Mouse (Mus musculus): ENCODE data around the gene Dnajc21. TPM values are rescaled to one million over a fixed set of nuclear protein-coding genes. Genes with fewer than 3 reads are reported as not detected.

Gene Dnajc21
- polyA plus RNA-seq, 1 experiment from 2014 or later = 1.9 TPM

DNA sequence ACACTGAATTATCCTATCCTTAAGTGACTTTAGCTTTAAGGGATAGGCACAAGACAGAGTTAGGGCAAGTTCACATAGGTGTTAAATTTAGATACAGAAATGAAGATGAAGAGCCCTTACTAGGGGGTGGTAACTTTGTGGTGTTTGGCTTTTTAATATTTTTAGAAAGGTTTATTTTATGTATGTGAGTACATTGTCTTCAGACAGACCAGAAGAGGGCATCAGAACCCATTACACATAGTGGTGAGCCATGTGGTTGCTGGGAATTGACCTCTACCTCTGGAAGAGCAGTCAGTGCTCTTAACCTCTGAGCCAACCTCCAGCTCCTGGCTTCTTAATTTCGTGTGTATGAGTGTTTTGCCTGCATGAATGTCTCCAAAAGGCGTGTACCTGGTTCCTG is 16.9 kb upstream of the Dnajc21 start:
- 28% methylated on average over 2 of the region's 2 CpGs for WGBS (ENCODE audit: insufficient replicate concordance)
- no peak for ATAC-seq (ENCODE audit: low read depth)
- Histone ChIP-seq H3K4me2 (ENCODE audit: low read depth, low read length) (peak overlapping the region; percentile 87), H3K4me3 (ENCODE audit: low read depth, low read length) (peak overlapping the region; percentile 49), H3K9me3 (replicated peaks; ENCODE audit: control insufficient read depth, low read length) (no peaks in the 10 kb centered on the region), H3K4me1 (ENCODE audit: control insufficient read depth, low read depth, low read length) (peaks cover 10% of the 10 kb centered on the region), H3K27me3 (ENCODE audit: control insufficient read depth, insufficient read depth, low read depth, low read length) (no peaks in the 10 kb centered on the region), H3K9ac (ENCODE audit: low read depth, low read length) (peak overlapping the region; percentile 39), H3K36me3 (ENCODE audit: control insufficient read depth, insufficient read depth) (peaks cover 15% of the 10 kb centered on the region), H3K27ac (ENCODE audit: low read length) (peak overlapping the region; percentile 26; the same call in 1 of the 2 replicates)

DNA sequence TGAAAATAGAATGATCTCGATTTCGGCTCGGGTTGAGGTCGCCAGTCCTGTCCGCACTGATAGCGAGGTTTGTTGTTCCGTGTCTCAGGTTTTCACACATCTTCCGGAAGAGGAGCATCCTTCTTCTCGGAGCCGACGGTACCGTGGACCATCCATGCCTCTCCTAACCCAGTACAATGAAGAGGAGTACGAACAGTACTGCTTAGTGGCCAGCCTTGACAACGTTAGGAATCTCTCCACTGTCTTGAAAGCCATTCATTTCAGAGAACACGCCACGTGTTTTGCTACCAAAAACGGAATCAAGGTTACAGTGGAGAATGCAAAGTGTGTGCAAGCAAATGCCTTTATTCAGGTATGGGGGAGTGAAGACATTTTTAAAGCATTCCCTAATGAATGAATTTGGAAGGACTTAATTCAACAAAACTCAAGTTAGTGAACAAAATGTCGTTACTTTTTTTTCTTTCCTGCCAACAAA is 16.1 kb upstream of the Dnajc21 start:
- Histone ChIP-seq H3K4me3 (ENCODE audit: low read depth, low read length) (peak overlapping the region; percentile 87), H3K27me3 (ENCODE audit: control insufficient read depth, insufficient read depth, low read depth, low read length) (no peaks in the 10 kb centered on the region), H3K27ac (ENCODE audit: low read length) (peak overlapping the region; percentile 70), H3K4me2 (ENCODE audit: low read depth, low read length) (peak overlapping the region; percentile 87), H3K9me3 (replicated peaks; ENCODE audit: control insufficient read depth, low read length) (no peaks in the 10 kb centered on the region), H3K36me3 (ENCODE audit: control insufficient read depth, insufficient read depth) (peaks cover 15% of the 10 kb centered on the region), H3K4me1 (ENCODE audit: control insufficient read depth, low read depth, low read length) (peaks cover 10% of the 10 kb centered on the region), H3K9ac (ENCODE audit: low read depth, low read length) (peak overlapping the region; percentile 87)
- ATAC-seq (ENCODE audit: low read depth) = peak; percentile 16
- under 1% methylated on average over 18 of the region's 18 CpGs for WGBS (ENCODE audit: insufficient replicate concordance)

DNA sequence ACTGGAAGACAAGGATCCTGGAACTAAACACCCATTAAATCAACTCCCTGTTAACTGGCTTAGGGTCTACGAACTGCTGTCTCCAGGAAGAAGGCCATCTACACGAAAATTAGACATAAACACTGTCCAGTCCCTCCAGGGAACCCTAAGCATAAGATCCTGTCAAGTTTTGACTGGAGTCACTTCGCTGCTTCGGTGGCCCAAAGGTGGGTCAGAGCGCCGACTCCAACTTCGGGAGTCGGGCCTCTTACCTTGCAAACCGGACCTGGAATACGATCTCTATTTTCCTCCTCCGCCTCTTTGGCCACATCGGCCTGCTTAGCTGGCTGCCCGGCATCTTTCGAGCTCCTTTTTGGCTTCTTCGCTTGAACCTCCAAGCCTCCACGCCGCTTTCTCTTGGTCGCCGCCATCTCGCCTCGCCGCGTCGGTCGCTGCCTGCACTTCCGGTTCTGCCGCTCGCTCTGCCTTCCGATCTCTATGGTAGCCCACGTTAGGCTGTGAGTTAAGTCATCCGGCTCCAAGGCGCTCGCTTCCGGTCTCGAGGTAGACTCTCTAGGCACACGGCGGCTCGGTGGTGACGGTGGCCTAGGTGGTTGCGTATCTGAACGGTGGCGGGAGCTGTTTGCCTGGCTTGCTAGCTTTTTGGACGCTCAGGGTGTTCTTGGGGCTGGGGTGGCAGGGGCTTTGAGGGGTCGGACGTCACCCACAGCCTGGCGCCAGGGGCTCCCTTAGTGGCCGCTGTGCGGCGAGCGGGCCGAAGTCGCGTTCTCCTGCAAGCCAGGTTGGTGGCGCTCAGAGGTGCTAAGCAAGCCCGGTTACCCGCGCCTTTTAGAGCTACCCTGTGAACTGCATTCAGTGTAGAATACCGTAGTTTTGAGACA is 15.4 kb upstream of the Dnajc21 start, which contains the start of the genes Brix1 and Rad1:
TSS of gene Brix1 (minus strand) at position 464 of the 881 bp plus-strand sequence.
TSS of gene Rad1 (plus strand) at position 535 of the 881 bp plus-strand sequence.
- peak within 1 kb of the TSS; percentile 87 for H3K4me2 ChIP-seq (ENCODE audit: low read depth, low read length)
- H3K4me3 ChIP-seq (ENCODE audit: low read depth, low read length) = peak within 1 kb of the TSS; percentile 87
- H3K9ac ChIP-seq (ENCODE audit: low read depth, low read length) = peak within 1 kb of the TSS; percentile 87
- H3K36me3 ChIP-seq (ENCODE audit: control insufficient read depth, insufficient read depth) = peaks cover 19% of the 10 kb centered on the region
- H3K4me1 ChIP-seq (ENCODE audit: control insufficient read depth, low read depth, low read length) = peaks cover 10% of the 10 kb centered on the region
- no peaks in the 10 kb centered on the region for H3K27me3 ChIP-seq (ENCODE audit: control insufficient read depth, insufficient read depth, low read depth, low read length)
- H3K27ac ChIP-seq (ENCODE audit: low read length) = peak within 1 kb of the TSS; percentile 70
- ATAC-seq (ENCODE audit: low read depth) = peak; percentile 99
- no peaks in the 10 kb centered on the region for H3K9me3 ChIP-seq (replicated peaks; ENCODE audit: control insufficient read depth, low read length)
- under 1% methylated on average over 58 of the region's 58 CpGs for WGBS (ENCODE audit: insufficient replicate concordance)

DNA sequence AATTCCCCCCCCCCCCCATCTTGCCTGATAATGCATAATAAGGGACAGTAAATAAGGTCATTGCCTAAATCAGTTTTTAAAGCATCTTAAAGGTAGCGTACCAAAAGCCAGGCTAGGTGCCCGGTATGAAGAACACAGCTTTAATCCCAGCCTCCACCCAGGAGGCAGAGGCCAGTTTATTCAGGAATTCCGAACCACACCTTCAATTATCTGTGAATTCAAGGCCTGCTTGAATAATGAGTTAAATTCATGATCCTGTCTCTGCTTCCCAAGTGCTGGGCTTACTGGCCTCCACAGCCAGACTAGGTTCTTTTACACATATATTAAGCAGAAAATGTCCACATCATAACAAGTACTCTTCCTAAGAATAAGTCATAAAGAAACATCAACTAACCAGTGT is 625 bp upstream of the Dnajc21 start:
- H3K36me3 ChIP-seq (ENCODE audit: control insufficient read depth, insufficient read depth) = peaks cover 4% of the 10 kb centered on the region
- H3K27me3 ChIP-seq (ENCODE audit: control insufficient read depth, insufficient read depth, low read depth, low read length) = no peaks in the 10 kb centered on the region
- H3K27ac ChIP-seq (ENCODE audit: low read length) = peak overlapping the region; percentile 79; the same call in 1 of the 2 replicates
- 44% methylated on average over 3 of the region's 3 CpGs for WGBS (ENCODE audit: insufficient replicate concordance)
- H3K4me1 ChIP-seq (ENCODE audit: control insufficient read depth, low read depth, low read length) = peaks cover 5% of the 10 kb centered on the region
- H3K9ac ChIP-seq (ENCODE audit: low read depth, low read length) = peak overlapping the region; percentile 83; the same call in 1 of the 2 replicates
- H3K4me2 ChIP-seq (ENCODE audit: low read depth, low read length) = peak overlapping the region; percentile 97
- no peak for ATAC-seq (ENCODE audit: low read depth)
- H3K9me3 ChIP-seq (replicated peaks; ENCODE audit: control insufficient read depth, low read length) = no peaks in the 10 kb centered on the region
- H3K4me3 ChIP-seq (ENCODE audit: low read depth, low read length) = peak overlapping the region; percentile 84

DNA sequence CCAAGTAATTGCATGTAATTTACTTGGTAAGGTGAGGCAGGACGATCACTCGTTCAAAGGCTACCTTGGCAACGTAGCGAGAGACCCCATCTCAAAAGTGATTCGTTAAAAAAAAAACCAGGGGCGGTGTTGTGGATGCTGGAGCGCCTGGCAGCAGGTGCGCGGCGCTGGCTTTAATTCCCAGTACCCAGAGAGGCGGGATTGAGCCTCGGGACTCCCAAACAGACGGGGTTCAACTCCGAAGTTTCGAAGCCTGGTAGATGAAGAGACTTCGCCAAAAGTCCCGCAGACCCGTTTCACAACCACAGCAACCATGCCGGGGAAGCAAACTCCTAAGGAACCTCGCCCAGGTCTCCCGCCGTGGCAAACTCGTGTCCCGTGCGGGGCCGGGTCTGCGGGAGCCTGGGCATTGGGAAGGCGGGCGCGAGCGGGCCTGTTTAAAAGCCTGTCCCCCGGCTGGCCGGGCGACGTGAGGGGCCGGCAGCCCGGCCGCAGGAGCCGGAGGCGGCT is 620 bp downstream of the Dnajc21 start:
- H3K9ac ChIP-seq (ENCODE audit: low read depth, low read length) = peak overlapping the region; percentile 83

DNA sequence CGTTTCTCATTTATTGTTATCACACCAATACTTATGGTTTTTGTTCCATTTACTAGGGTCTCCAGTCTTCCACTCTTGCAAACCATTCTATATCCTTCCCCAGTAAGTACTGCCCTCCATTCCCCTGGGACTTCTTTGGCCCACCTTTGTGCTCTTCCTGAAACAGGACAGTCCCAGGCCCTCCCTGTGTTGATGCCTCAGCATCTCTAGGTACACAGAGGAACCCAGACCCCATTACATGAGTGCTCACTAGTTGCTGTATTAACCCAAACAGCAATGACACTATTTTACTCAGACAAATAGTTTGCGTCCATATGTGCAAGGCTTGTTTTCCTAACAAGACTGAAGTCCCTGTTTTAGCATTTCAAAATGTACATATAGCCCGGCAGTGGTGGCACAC is 1.6 kb downstream of the Dnajc21 start:
- H3K4me2 ChIP-seq (ENCODE audit: low read depth, low read length) = peak overlapping the region; percentile 97; the same call in 1 of the 2 replicates
- ATAC-seq (ENCODE audit: low read depth) = no peak
- no peaks in the 10 kb centered on the region for H3K36me3 ChIP-seq (ENCODE audit: control insufficient read depth, insufficient read depth)
- no peak overlapping the region for H3K4me3 ChIP-seq (ENCODE audit: low read depth, low read length)
- H3K9ac ChIP-seq (ENCODE audit: low read depth, low read length) = no peak overlapping the region
- peaks cover 5% of the 10 kb centered on the region for H3K4me1 ChIP-seq (ENCODE audit: control insufficient read depth, low read depth, low read length)
- H3K27me3 ChIP-seq (ENCODE audit: control insufficient read depth, insufficient read depth, low read depth, low read length) = no peaks in the 10 kb centered on the region
- 52% methylated on average over 3 of the region's 3 CpGs for WGBS (ENCODE audit: insufficient replicate concordance)
- no peaks in the 10 kb centered on the region for H3K9me3 ChIP-seq (replicated peaks; ENCODE audit: control insufficient read depth, low read length)
- no peak overlapping the region for H3K27ac ChIP-seq (ENCODE audit: low read length)

More for the DNA sequence above, 620 bp downstream of the Dnajc21 start:
- no peaks in the 10 kb centered on the region for H3K36me3 ChIP-seq (ENCODE audit: control insufficient read depth, insufficient read depth)
- under 1% methylated on average over 40 of the region's 40 CpGs for WGBS (ENCODE audit: insufficient replicate concordance)
- peak overlapping the region; percentile 97 for H3K4me2 ChIP-seq (ENCODE audit: low read depth, low read length)
- H3K27ac ChIP-seq (ENCODE audit: low read length) = peak overlapping the region; percentile 79
- no peaks in the 10 kb centered on the region for H3K9me3 ChIP-seq (replicated peaks; ENCODE audit: control insufficient read depth, low read length)
- peak overlapping the region; percentile 84 for H3K4me3 ChIP-seq (ENCODE audit: low read depth, low read length)
- H3K4me1 ChIP-seq (ENCODE audit: control insufficient read depth, low read depth, low read length) = peaks cover 5% of the 10 kb centered on the region
- H3K27me3 ChIP-seq (ENCODE audit: control insufficient read depth, insufficient read depth, low read depth, low read length) = no peaks in the 10 kb centered on the region
- ATAC-seq (ENCODE audit: low read depth) = no peak

DNA sequence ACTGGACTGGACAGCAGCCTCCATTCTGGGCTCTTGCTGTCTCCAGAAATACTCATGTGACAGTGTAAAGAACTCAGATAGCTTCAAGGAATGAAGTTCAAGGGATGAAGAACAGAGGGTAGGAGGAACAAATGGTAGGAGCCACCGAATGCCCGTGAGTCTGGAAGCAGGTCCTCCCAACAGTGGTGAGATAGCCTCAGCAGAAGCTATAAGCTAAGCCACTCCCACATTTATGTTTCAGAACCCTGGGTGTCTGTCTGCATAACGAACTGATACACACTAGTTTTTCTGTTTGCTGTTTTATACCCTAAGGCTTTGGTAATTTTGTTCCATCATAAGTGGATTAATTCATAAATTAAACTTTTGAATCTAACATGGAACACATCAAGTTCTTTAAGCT is 5.6 kb downstream of the Dnajc21 start:
- Histone ChIP-seq H3K4me1 (ENCODE audit: control insufficient read depth, low read depth, low read length) (peaks cover 2% of the 10 kb centered on the region), H3K4me2 (ENCODE audit: low read depth, low read length) (no peak overlapping the region), H3K36me3 (ENCODE audit: control insufficient read depth, insufficient read depth) (peaks cover 7% of the 10 kb centered on the region), H3K9me3 (replicated peaks; ENCODE audit: control insufficient read depth, low read length) (no peaks in the 10 kb centered on the region), H3K4me3 (ENCODE audit: low read depth, low read length) (no peak overlapping the region), H3K9ac (ENCODE audit: low read depth, low read length) (no peak overlapping the region), H3K27ac (ENCODE audit: low read length) (no peak overlapping the region), H3K27me3 (ENCODE audit: control insufficient read depth, insufficient read depth, low read depth, low read length) (no peaks in the 10 kb centered on the region)
- no peak; the same call in 1 of the 2 replicates for ATAC-seq (ENCODE audit: low read depth)
- WGBS (ENCODE audit: insufficient replicate concordance) = 42% methylated on average over 3 of the region's 3 CpGs

DNA sequence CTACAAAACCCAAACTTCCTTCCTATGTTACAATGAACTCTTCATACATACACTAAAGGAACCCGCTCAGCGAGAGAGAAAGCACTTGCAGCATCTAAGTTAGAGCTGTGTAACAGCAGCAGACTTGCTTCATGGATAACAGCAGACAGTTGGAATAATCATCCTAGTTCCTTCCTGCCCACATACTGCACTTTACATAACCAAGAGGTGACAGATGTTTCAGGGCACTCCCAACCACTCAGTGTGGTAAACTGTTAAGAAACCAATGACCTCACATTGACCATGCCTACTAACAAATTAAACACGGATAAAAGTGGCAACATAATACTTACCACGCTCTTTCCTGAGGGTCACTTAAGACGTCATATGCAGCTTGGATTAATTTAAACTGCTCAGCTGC is 6.8 kb downstream of the Dnajc21 start:
- ATAC-seq (ENCODE audit: low read depth) = no peak
- Histone ChIP-seq H3K36me3 (ENCODE audit: control insufficient read depth, insufficient read depth) (peaks cover 7% of the 10 kb centered on the region), H3K27me3 (ENCODE audit: control insufficient read depth, insufficient read depth, low read depth, low read length) (no peaks in the 10 kb centered on the region), H3K4me3 (ENCODE audit: low read depth, low read length) (no peak overlapping the region), H3K4me2 (ENCODE audit: low read depth, low read length) (no peak overlapping the region), H3K4me1 (ENCODE audit: control insufficient read depth, low read depth, low read length) (no peaks in the 10 kb centered on the region; the same call in 1 of the 2 replicates), H3K9ac (ENCODE audit: low read depth, low read length) (no peak overlapping the region), H3K9me3 (replicated peaks; ENCODE audit: control insufficient read depth, low read length) (no peaks in the 10 kb centered on the region), H3K27ac (ENCODE audit: low read length) (no peak overlapping the region)
- WGBS (ENCODE audit: insufficient replicate concordance) = 41% methylated on average over 5 of the region's 5 CpGs

DNA sequence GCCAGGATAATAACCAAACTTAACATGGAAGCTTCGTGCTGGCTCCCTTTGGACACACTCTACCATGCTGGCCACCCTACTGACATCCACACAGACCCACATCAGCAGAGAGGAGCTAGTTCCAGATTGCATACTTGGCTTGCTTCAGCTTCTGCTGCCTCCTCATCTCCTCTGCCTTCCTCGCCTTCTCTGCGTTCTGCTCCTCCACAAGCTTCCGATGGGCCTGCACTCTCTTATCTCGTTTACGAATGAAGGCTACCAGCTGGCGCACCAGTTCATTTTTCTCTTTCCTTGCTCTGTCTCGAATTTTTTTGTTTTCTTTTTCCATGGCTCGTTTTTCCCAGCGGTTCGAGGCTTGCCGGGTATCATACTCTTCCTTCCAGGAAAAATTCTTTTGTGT is 9.3 kb downstream of the Dnajc21 start:
- ATAC-seq (ENCODE audit: low read depth) = no peak
- H3K36me3 ChIP-seq (ENCODE audit: control insufficient read depth, insufficient read depth) = peaks cover 7% of the 10 kb centered on the region
- 73% methylated on average over 12 of the region's 12 CpGs for WGBS (ENCODE audit: insufficient replicate concordance)

More for the DNA sequence above, 9.3 kb downstream of the Dnajc21 start:
- Histone ChIP-seq H3K9ac (ENCODE audit: low read depth, low read length) (no peak overlapping the region), H3K4me1 (ENCODE audit: control insufficient read depth, low read depth, low read length) (no peaks in the 10 kb centered on the region), H3K4me2 (ENCODE audit: low read depth, low read length) (no peak overlapping the region), H3K4me3 (ENCODE audit: low read depth, low read length) (no peak overlapping the region), H3K9me3 (replicated peaks; ENCODE audit: control insufficient read depth, low read length) (no peaks in the 10 kb centered on the region), H3K27ac (ENCODE audit: low read length) (no peak overlapping the region), H3K27me3 (ENCODE audit: control insufficient read depth, insufficient read depth, low read depth, low read length) (no peaks in the 10 kb centered on the region)

Data from liver, embryonic 16.5 days (tissue).